Mouse (Mus musculus): ENCODE data around the gene Zmynd15. TPM values are rescaled to one million over a fixed set of nuclear protein-coding genes. Genes with fewer than 3 reads are reported as not detected.
"Not testable (repeated sequence)": the region's sequence is repeated elsewhere in the genome, so short reads cannot be mapped to it uniquely, and the experiment has no call there.

Gene Zmynd15
- total RNA-seq, 1 experiment = 0.54 TPM

DNA sequence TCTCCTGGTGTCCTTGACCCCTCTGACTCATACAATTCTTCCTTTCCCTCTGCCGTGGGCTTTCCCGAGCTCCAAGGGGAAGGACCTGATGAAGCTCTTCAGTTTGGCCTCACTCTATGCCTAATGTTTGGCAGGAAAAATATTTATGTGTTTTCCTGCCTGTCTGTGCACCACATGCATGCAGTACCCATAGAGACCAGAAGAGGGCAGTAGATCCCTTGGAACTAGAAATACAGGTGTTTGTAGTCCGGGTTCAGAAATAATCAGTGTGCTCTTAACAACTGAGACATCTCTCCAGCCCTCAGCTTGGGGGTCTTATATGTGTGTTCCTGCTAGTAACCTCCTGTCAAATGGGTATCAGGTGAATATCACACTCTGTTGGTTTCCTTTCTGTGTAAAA, 45.3 kb upstream of the Zmynd15 start:
- no peak overlapping the region for H3K4me3 ChIP-seq (ENCODE audit: insufficient read depth in 1 of 2, low read depth in 1 of 2, low read length in 2 of 2, poor library complexity in 1 of 2, severe bottlenecking in 1 of 2)
- H3K4me1 ChIP-seq (ENCODE audit: control insufficient read depth in 2 of 2, insufficient read depth in 2 of 2, low read length in 2 of 2, poor library complexity in 1 of 2) = no peaks in the 10 kb centered on the region
- H3K9me3 ChIP-seq (ENCODE audit: control insufficient read depth, insufficient read depth, low read depth, low read length) = no peaks in the 10 kb centered on the region
- peak; percentile 84 for DNase-seq (ENCODE audit: low read depth, low spot score)
- H3K27ac ChIP-seq (ENCODE audit: insufficient read depth, low read depth, low read length, poor library complexity, severe bottlenecking) = no peak overlapping the region
- TF ChIP-seq HCFC1 (IDR thresholded peaks at IDR 0.05; ENCODE audit: borderline replicate concordance, insufficient read depth, low read length) (peak; percentile 19; the same call in 1 of the 2 replicates), CHD2 (IDR thresholded peaks at IDR 0.05; ENCODE audit: low read depth, low read length) (no peak), ZC3H11A (IDR thresholded peaks at IDR 0.05; ENCODE audit: borderline replicate concordance, low read depth, low read length) (peak; percentile 74; the same call in 1 of the 2 replicates), ZNF384 (IDR thresholded peaks at IDR 0.05; ENCODE audit: low read depth, low read length) (no peak), MAFK (IDR thresholded peaks at IDR 0.05; ENCODE audit: insufficient read depth, low read depth, low read length) (no peak)
- H3K36me3 ChIP-seq (ENCODE audit: control insufficient read depth, insufficient read depth, low read length, poor library complexity, severe bottlenecking) = no peaks in the 10 kb centered on the region
- in situ Hi-C loops (cut with MboI; ENCODE audit: low sequenced_read_pairs in 2 of 2, unreplicated experiment in 2 of 2) = no loop called here
- H3K9ac ChIP-seq (ENCODE audit: insufficient read depth, low read depth, low read length, poor library complexity, severe bottlenecking) = no peak overlapping the region

- TF ChIP-seq MAFK (IDR thresholded peaks at IDR 0.05; ENCODE audit: insufficient read depth, low read depth, low read length) = no peak
- TF ChIP-seq CHD2 (IDR thresholded peaks at IDR 0.05; ENCODE audit: low read depth, low read length) = no peak
- TF ChIP-seq ZC3H11A (IDR thresholded peaks at IDR 0.05; ENCODE audit: borderline replicate concordance, low read depth, low read length) = no peak
- no peak for TF ChIP-seq ZNF384 (IDR thresholded peaks at IDR 0.05; ENCODE audit: low read depth, low read length)
- no peak for TF ChIP-seq HCFC1 (IDR thresholded peaks at IDR 0.05; ENCODE audit: borderline replicate concordance, insufficient read depth, low read length)
- DNase-seq (ENCODE audit: low read depth, low spot score) = no peak
- in situ Hi-C loops (cut with MboI; ENCODE audit: low sequenced_read_pairs in 2 of 2, unreplicated experiment in 2 of 2) = loop anchor here in 1 of 2 experiments (5.0 kb wide), 1 partner anchor 84 kb away; no protein-coding TSS in a partner anchor
Measured at GRCm38 (mm10) chr11:70418199-70418598, 41.0 kb upstream of the Zmynd15 start.

GRCm38 (mm10) chr11:70419486-70419885, 39.7 kb upstream of the Zmynd15 start:
- Histone ChIP-seq H3K27ac (ENCODE audit: insufficient read depth, low read depth, low read length, poor library complexity, severe bottlenecking) (no peak overlapping the region), H3K4me1 (ENCODE audit: control insufficient read depth in 2 of 2, insufficient read depth in 2 of 2, low read length in 2 of 2, poor library complexity in 1 of 2) (no peaks in the 10 kb centered on the region), H3K4me3 (ENCODE audit: insufficient read depth in 1 of 2, low read depth in 1 of 2, low read length in 2 of 2, poor library complexity in 1 of 2, severe bottlenecking in 1 of 2) (no peak overlapping the region), H3K9me3 (ENCODE audit: control insufficient read depth, insufficient read depth, low read depth, low read length) (no peaks in the 10 kb centered on the region), H3K9ac (ENCODE audit: insufficient read depth, low read depth, low read length, poor library complexity, severe bottlenecking) (no peak overlapping the region), H3K36me3 (ENCODE audit: control insufficient read depth, insufficient read depth, low read length, poor library complexity, severe bottlenecking) (no peaks in the 10 kb centered on the region)
- in situ Hi-C loops (cut with MboI; ENCODE audit: low sequenced_read_pairs in 2 of 2, unreplicated experiment in 2 of 2) = loop anchor here in 1 of 2 experiments (5.0 kb wide), 1 partner anchor 83 kb away; no protein-coding TSS in a partner anchor
- no peak for TF ChIP-seq CHD2 (IDR thresholded peaks at IDR 0.05; ENCODE audit: low read depth, low read length)
- no peak for TF ChIP-seq ZC3H11A (IDR thresholded peaks at IDR 0.05; ENCODE audit: borderline replicate concordance, low read depth, low read length)
- no peak for TF ChIP-seq HCFC1 (IDR thresholded peaks at IDR 0.05; ENCODE audit: borderline replicate concordance, insufficient read depth, low read length)
- TF ChIP-seq MAFK (IDR thresholded peaks at IDR 0.05; ENCODE audit: insufficient read depth, low read depth, low read length) = no peak
- TF ChIP-seq ZNF384 (IDR thresholded peaks at IDR 0.05; ENCODE audit: low read depth, low read length) = no peak
- DNase-seq (ENCODE audit: low read depth, low spot score) = no peak

More at GRCm38 (mm10) chr11:70418199-70418598, 41.0 kb upstream of the Zmynd15 start:
- Histone ChIP-seq H3K9me3 (ENCODE audit: control insufficient read depth, insufficient read depth, low read depth, low read length) (no peaks in the 10 kb centered on the region), H3K27ac (ENCODE audit: insufficient read depth, low read depth, low read length, poor library complexity, severe bottlenecking) (no peak overlapping the region), H3K9ac (ENCODE audit: insufficient read depth, low read depth, low read length, poor library complexity, severe bottlenecking) (no peak overlapping the region), H3K4me1 (ENCODE audit: control insufficient read depth in 2 of 2, insufficient read depth in 2 of 2, low read length in 2 of 2, poor library complexity in 1 of 2) (no peaks in the 10 kb centered on the region), H3K36me3 (ENCODE audit: control insufficient read depth, insufficient read depth, low read length, poor library complexity, severe bottlenecking) (no peaks in the 10 kb centered on the region), H3K4me3 (ENCODE audit: insufficient read depth in 1 of 2, low read depth in 1 of 2, low read length in 2 of 2, poor library complexity in 1 of 2, severe bottlenecking in 1 of 2) (no peak overlapping the region)

DNA sequence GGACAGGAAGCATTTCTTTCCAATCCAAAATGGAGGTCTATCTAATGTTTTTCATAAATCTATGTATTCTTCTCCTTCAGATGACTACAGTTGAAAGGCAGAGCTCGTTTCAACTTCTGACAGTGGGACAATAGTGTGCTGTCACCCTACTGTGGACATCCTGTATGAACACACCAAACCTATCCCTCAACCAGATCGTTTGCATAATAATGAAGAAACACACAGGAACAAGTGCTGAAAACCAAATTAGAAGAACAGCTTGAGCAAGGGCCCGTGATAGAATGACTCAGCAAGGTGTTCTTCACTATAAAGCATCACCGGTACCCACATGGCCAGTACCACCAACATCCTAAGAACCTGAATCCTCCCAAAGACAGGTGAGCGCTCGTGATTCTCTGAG, 32.6 kb upstream of the Zmynd15 start:
- H3K9me3 ChIP-seq (ENCODE audit: control insufficient read depth, insufficient read depth, low read depth, low read length); DNase-seq (ENCODE audit: low read depth, low spot score); H3K9ac ChIP-seq (ENCODE audit: insufficient read depth, low read depth, low read length, poor library complexity, severe bottlenecking); H3K36me3 ChIP-seq (ENCODE audit: control insufficient read depth, insufficient read depth, low read length, poor library complexity, severe bottlenecking); H3K4me3 ChIP-seq (ENCODE audit: insufficient read depth in 1 of 2, low read depth in 1 of 2, low read length in 2 of 2, poor library complexity in 1 of 2, severe bottlenecking in 1 of 2); H3K27ac ChIP-seq (ENCODE audit: insufficient read depth, low read depth, low read length, poor library complexity, severe bottlenecking); in situ Hi-C loops (cut with MboI; ENCODE audit: low sequenced_read_pairs in 2 of 2, unreplicated experiment in 2 of 2); H3K4me1 ChIP-seq (ENCODE audit: control insufficient read depth in 2 of 2, insufficient read depth in 2 of 2, low read length in 2 of 2, poor library complexity in 1 of 2): not testable (repeated sequence)
- TF ChIP-seq MAFK (IDR thresholded peaks at IDR 0.05; ENCODE audit: insufficient read depth, low read depth, low read length) = 0 out of 2 replicates have a peak, but pooled peaks have one; percentile 38

DNA sequence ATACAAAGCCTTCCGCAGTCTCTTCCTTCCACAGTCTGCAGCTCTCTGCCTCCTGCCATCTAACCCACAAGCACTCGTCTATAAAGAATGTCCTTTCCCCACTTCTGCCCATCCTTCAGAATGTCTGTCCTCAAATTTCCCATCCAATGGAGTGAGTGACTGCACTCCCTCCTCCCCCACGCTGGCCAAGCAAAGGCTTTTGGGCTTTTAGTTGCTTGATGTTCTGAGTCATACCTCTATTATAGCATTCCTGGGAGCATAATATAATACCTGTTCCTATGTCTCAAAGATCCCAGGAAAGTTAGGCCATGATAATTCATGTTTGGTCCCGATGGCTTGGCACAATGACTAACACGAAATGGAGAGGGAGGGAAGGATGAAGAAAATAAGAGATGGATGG, 27.7 kb upstream of the Zmynd15 start:
- in situ Hi-C loops (cut with MboI; ENCODE audit: low sequenced_read_pairs in 2 of 2, unreplicated experiment in 2 of 2) = no loop called here
- no peak for DNase-seq (ENCODE audit: low read depth, low spot score)
- H3K27ac ChIP-seq (ENCODE audit: insufficient read depth, low read depth, low read length, poor library complexity, severe bottlenecking) = no peak overlapping the region

More for the DNA sequence above, 27.7 kb upstream of the Zmynd15 start:
- TF ChIP-seq ZC3H11A (IDR thresholded peaks at IDR 0.05; ENCODE audit: borderline replicate concordance, low read depth, low read length) (no peak), CHD2 (IDR thresholded peaks at IDR 0.05; ENCODE audit: low read depth, low read length) (no peak), ZNF384 (IDR thresholded peaks at IDR 0.05; ENCODE audit: low read depth, low read length) (no peak), HCFC1 (IDR thresholded peaks at IDR 0.05; ENCODE audit: borderline replicate concordance, insufficient read depth, low read length) (no peak), MAFK (IDR thresholded peaks at IDR 0.05; ENCODE audit: insufficient read depth, low read depth, low read length) (no peak)
- Histone ChIP-seq H3K9me3 (ENCODE audit: control insufficient read depth, insufficient read depth, low read depth, low read length) (no peaks in the 10 kb centered on the region), H3K4me1 (ENCODE audit: control insufficient read depth in 2 of 2, insufficient read depth in 2 of 2, low read length in 2 of 2, poor library complexity in 1 of 2) (peaks cover 2 to 13% of the 10 kb centered on the region in 2 experiments; a peak in 2 of 4 replicates), H3K36me3 (ENCODE audit: control insufficient read depth, insufficient read depth, low read length, poor library complexity, severe bottlenecking) (peaks cover 7% of the 10 kb centered on the region; the same call in 1 of the 2 replicates), H3K4me3 (ENCODE audit: insufficient read depth in 1 of 2, low read depth in 1 of 2, low read length in 2 of 2, poor library complexity in 1 of 2, severe bottlenecking in 1 of 2) (peak overlapping the region; percentile 84 to 96; a peak in 3 of 4 replicates), H3K9ac (ENCODE audit: insufficient read depth, low read depth, low read length, poor library complexity, severe bottlenecking) (peak overlapping the region; percentile 83; the same call in 1 of the 2 replicates)

Measured in ES-E14 (cell line).